7 mouse cellular contexts compared by ENCODE assay signal in the genomic region with DNA sequence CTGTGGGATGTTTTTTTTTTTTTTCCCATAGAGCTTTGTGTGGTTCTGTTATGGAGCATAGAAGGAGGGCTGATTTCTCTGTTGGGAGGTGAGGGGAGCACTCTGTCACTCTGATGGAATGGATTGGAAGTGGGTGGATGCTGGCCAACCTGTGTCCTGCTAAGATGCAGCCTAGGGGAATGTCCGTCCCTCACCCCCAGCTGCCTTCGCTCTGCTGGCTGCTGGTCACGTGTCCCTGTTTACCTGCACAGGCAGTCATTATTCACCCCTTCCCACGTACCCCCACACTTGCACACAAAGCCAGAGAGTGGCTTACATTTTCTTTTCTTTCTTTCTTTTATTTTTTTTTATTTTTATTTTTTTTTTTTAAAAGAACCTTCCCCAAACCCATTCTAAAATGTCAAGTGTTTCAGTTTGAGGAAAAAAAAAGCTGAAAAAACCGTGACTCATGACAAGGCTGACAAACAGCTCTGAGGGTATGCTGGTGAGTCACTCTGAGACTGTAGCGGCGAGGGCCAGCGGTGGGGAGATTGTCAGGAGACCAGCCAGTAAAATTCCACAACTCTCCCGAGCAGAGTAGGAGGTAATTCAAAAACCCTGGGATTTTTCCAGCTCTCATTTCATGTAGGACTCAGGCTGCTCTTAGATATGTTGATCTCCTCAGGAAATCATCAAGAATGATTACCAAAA.
DNase-seq lines count a peak whose midpoint lies in the region; ATAC-seq lines count a peak whose summit lies in the region.

No protein-coding gene starts in this region.

- peaks cover 19% of the 10 kb centered on the region for H3K4me1 ChIP-seq in forebrain, embryonic 16.5 days (replicated peaks; ENCODE audit: control insufficient read depth, insufficient read depth, low read length)
- peaks cover 31% of the 10 kb centered on the region for H3K4me1 ChIP-seq in neural tube, embryonic 13.5 days (replicated peaks)

- WGBS in forebrain, embryonic 16.5 days = 4% methylated on average over 9 of the region's 9 CpGs
- 6% methylated on average over 9 of the region's 9 CpGs for WGBS in neural tube, embryonic 13.5 days

- ATAC-seq in forebrain, embryonic 16.5 days = peak; percentile 78
- ATAC-seq in neural tube, embryonic 13.5 days (ENCODE audit: low read depth) = peak; percentile 75

- H3K9me3 ChIP-seq in forebrain, embryonic 16.5 days (ENCODE audit: control insufficient read depth, low read length) = no peaks in the 10 kb centered on the region
- H3K9me3 ChIP-seq in neural tube, embryonic 13.5 days = no peaks in the 10 kb centered on the region

- DNase-seq in NIH3T3 (ENCODE audit: low read depth) = peak; percentile 93
- DNase-seq in brain, embryonic 18.5 days (ENCODE audit: low read depth, low spot score) = peak; percentile 45
- DNase-seq in induced T-regulatory cell, adult 2 months (ENCODE audit: low read depth) = peak; percentile 72
- DNase-seq in left cerebral cortex, adult 8-10 months (ENCODE audit: low spot score in 2 of 2) = peak; percentile 27 to 88
- DNase-seq in thymus, postnatal 36 days = no peak

- no peak overlapping the region for H3K9ac ChIP-seq in forebrain, embryonic 16.5 days (replicated peaks; ENCODE audit: low read depth, low read length)
- H3K9ac ChIP-seq in neural tube, embryonic 13.5 days = peak overlapping the region; percentile 56

- H3K36me3 ChIP-seq in forebrain, embryonic 16.5 days (ENCODE audit: control insufficient read depth, insufficient read depth) = no peaks in the 10 kb centered on the region
- no peaks in the 10 kb centered on the region for H3K36me3 ChIP-seq in neural tube, embryonic 13.5 days

- H3K27me3 ChIP-seq in forebrain, embryonic 16.5 days (replicated peaks; ENCODE audit: control insufficient read depth, insufficient read depth, low read length) = no peaks in the 10 kb centered on the region
- H3K27me3 ChIP-seq in neural tube, embryonic 13.5 days = no peaks in the 10 kb centered on the region

- peak overlapping the region; percentile 28 for H3K4me2 ChIP-seq in forebrain, embryonic 16.5 days (ENCODE audit: low read length)
- H3K4me2 ChIP-seq in neural tube, embryonic 13.5 days = peak overlapping the region; percentile 47

- peak overlapping the region; percentile 80 for H3K27ac ChIP-seq in forebrain, embryonic 16.5 days (ENCODE audit: low read length)
- peak overlapping the region; percentile 92 for H3K27ac ChIP-seq in neural tube, embryonic 13.5 days (replicated peaks)

- H3K4me3 ChIP-seq in forebrain, embryonic 16.5 days (replicated peaks; ENCODE audit: low read length) = no peak overlapping the region
- H3K4me3 ChIP-seq in neural tube, embryonic 13.5 days = no peak overlapping the region

Comparison
In these comparisons a context has a peak if more than half of its experiments do, and no peak if none do; other contexts are left out.
1. DNase-seq: peak in NIH3T3 (single experiment), brain, embryonic 18.5 days (single experiment), induced T-regulatory cell, adult 2 months (single experiment) and left cerebral cortex, adult 8-10 months (2 of 2); none in thymus, postnatal 36 days (0 of 2).